Mouse (Mus musculus) neural tube, embryonic 14.5 days (tissue): ENCODE results near the gene Narf. TPM values are rescaled to one million over a fixed set of nuclear protein-coding genes. Genes with fewer than 3 reads are reported as not detected.

Experiments used
- ATAC-seq: fragments of 200-750 bp; cut with Nextera tagmentation; 2 replicates; pipeline ENCODE4 v1.8.0; 2017; ENCODE audit warnings: low read depth, mild to moderate bottlenecking, moderate TSS enrichment, moderate library complexity
- H3K27ac ChIP-seq: fragments of 300-500 bp; sonication (generic); 2 replicates; pipeline ENCODE4 v1.5.1; 2014; ENCODE audit warnings: low read depth, mild to moderate bottlenecking, control low read depth, low read length, moderate library complexity, mixed read lengths
- H3K27me3 ChIP-seq: fragments of 300-500 bp; sonication (generic); 2 replicates; pipeline ENCODE4 v1.6.1; 2014; ENCODE audit warnings: low read length; ENCODE audit not compliant: control insufficient read depth, insufficient read depth
- H3K36me3 ChIP-seq: fragments of 300-500 bp; sonication (generic); 2 replicates; pipeline ENCODE4 v1.6.1; 2014; ENCODE audit warnings: low read length, mixed read lengths; ENCODE audit not compliant: control insufficient read depth, insufficient read depth
- H3K4me1 ChIP-seq: fragments of 300-500 bp; sonication (generic); 2 replicates; pipeline ENCODE4 v1.6.1; 2014; ENCODE audit warnings: low read length; ENCODE audit not compliant: control insufficient read depth, insufficient read depth
- H3K4me2 ChIP-seq: fragments of 300-500 bp; sonication (generic); 2 replicates; pipeline ENCODE4 v1.6.1; 2014; ENCODE audit warnings: mild to moderate bottlenecking, low read depth, low read length, control low read depth
- H3K4me3 ChIP-seq: fragments of 300-500 bp; sonication (generic); 2 replicates; pipeline ENCODE4 v1.5.1; 2014; ENCODE audit warnings: low read depth, low read length, control low read depth, mixed read lengths
- H3K9ac ChIP-seq: fragments of 300-500 bp; sonication (generic); replicated peaks from 2 replicates; pipeline ENCODE4 v1.6.1; 2014; ENCODE audit warnings: low read depth, mild to moderate bottlenecking, control low read depth, low read length, mixed read lengths
- H3K9me3 ChIP-seq: fragments of 300-500 bp; sonication (generic); 2 replicates; pipeline ENCODE4 v1.6.1; 2016; ENCODE audit warnings: low read length; ENCODE audit not compliant: control insufficient read depth
- WGBS: fragments of 180-500 bp; shearing (Covaris S2); extraction: QIAGEN DNeasy Blood & Tissue Kit; methylation state at CpG from one replicate; pipeline ENCODE4 v1.1.7; 2014; 5-methylcytosine and 5-hydroxymethylcytosine counted together
- polyA plus RNA-seq: library from polyadenylated mRNA; unstranded; fragments of >200 nt; fragmentation: Nextera tagmentation; extraction: Ambion mirVana; gene quantifications from 2 replicates; pipeline ENCODE4 v1.2.1, GENCODE M21; 2014

Gene Narf
- polyA plus RNA-seq, 1 experiment from 2014 or later = 93.2 TPM

DNA sequence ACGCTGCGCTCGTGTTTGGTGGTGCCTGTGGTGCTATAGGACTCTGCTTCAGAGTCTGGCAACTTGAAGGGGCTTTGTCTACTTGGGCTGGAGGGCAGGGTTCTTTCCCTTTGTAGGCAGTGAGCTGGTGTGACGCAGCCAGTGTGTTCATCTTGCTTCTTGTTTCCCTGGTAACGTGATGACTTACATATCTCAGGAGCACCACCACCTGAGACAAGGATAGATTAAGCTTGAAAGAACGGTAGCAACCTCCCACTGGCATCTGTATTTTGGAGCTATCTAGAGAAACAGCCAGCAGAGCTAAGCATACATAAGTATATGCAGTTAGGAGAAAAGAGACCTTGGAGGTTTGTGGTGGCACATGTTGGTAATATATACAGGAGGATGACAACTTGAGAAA, 68.3 kb downstream of the Narf start:
- H3K4me3 ChIP-seq = no peak overlapping the region
- H3K27me3 ChIP-seq = no peaks in the 10 kb centered on the region
- H3K9me3 ChIP-seq = no peaks in the 10 kb centered on the region; the same call in 1 of the 2 replicates
- no peaks in the 10 kb centered on the region for H3K4me1 ChIP-seq
- ATAC-seq = no peak
- WGBS = 91% methylated on average over 6 of the region's 6 CpGs
- no peak overlapping the region for H3K4me2 ChIP-seq
- H3K9ac ChIP-seq = no peak overlapping the region
- no peak overlapping the region for H3K27ac ChIP-seq
- H3K36me3 ChIP-seq = peaks cover 42% of the 10 kb centered on the region

Other genes with a start within 250 kb of the Narf start
- gene Csnk1d, start 245.9 kb upstream of the Narf start, polyA plus RNA-seq = 57.8 and 81.1 TPM in 2 replicates
- gene Cd7, start 197.8 kb upstream of the Narf start, polyA plus RNA-seq = not detected in 2 replicates
- not detected in 2 replicates for gene Sectm1b, start 173.7 kb upstream of the Narf start, polyA plus RNA-seq
- gene Sectm1a, start 156.0 kb upstream of the Narf start, polyA plus RNA-seq = not detected in 2 replicates
- not detected in 2 replicates for gene Tex19.2, start 118.6 kb upstream of the Narf start, polyA plus RNA-seq
- not detected in 2 replicates for gene Tex19.1, start 91.1 kb upstream of the Narf start, polyA plus RNA-seq
- 0.15 and 0.23 TPM in 2 replicates for gene Uts2r, start 77.0 kb upstream of the Narf start, polyA plus RNA-seq
- gene Hexdc, start 32.8 kb upstream of the Narf start, polyA plus RNA-seq = 28.2 and 37.0 TPM in 2 replicates
- gene Ogfod3, start 32.5 kb upstream of the Narf start, polyA plus RNA-seq = 27.2 and 32.0 TPM in 2 replicates
- 36.3 and 39.5 TPM in 2 replicates for gene Cybc1, start 7.9 kb upstream of the Narf start, polyA plus RNA-seq
- gene Foxk2, start 22.7 kb downstream of the Narf start, polyA plus RNA-seq = 15.1 and 16.5 TPM in 2 replicates
- 93.7 and 100 TPM in 2 replicates for gene Wdr45b, start 117.2 kb downstream of the Narf start, polyA plus RNA-seq
- 13.4 and 16.7 TPM in 2 replicates for gene Rab40b, start 151.0 kb downstream of the Narf start, polyA plus RNA-seq
- gene Fn3krp, start 184.1 kb downstream of the Narf start, polyA plus RNA-seq = 8.6 and 9.2 TPM in 2 replicates
- 6.4 and 8.1 TPM in 2 replicates for gene Fn3k, start 197.7 kb downstream of the Narf start, polyA plus RNA-seq
- 39.2 and 58.4 TPM in 2 replicates for gene Tbcd, start 214.7 kb downstream of the Narf start, polyA plus RNA-seq